ENCODE assay signal across 8 mouse cellular contexts in the genomic region with DNA sequence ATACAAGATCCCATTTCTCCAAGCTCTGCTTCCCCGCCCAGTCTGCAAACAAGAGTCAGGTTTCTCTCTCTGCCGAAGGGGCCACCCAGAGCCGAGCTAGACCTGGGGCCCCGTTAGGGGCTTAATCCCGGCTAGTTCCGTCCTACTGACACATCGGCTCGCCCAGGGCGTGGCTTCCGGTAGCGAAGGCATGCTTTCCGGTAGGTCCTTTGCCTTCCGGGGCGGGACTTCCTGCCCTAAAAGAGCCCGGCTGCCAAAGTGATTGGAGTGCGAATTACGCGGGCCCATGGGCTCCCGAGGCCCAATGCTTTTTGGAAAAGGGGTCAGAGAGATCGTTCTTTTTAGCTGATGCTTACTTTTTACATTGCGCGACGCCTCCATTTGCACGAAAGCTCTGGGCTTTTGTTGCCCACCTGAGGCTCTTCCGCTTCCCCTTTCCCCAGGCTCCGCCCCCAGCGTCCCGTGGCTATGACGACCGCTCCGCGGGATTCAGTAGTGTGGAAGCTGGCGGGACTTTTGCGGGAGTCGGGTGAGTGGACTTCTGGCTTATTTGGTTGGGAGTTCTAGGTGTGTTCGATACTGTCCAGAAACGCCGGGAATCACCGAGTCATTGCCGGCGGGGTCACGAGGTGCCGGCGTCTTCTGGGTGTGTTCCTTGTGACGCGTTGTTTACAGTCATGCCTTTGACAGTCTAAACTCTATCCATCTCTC. TPM values are rescaled to one million over a fixed set of nuclear protein-coding genes. Genes with fewer than 3 reads are reported as not detected.
DNase-seq lines count a peak whose midpoint lies in the region; ATAC-seq lines count a peak whose summit lies in the region.

A gene (plus strand): TSS at position 209 of the 711 bp plus-strand sequence.

- peak; percentile 97 for ATAC-seq in megakaryocyte progenitor cell, adult 5-6 weeks (replicated peaks; ENCODE audit: poor library complexity)

- DNase-seq in adipocyte (ENCODE audit: low spot score), result peak; percentile 98
- DNase-seq in embryo, embryonic 10 days (ENCODE audit: low spot score), result peak; percentile 98
- DNase-seq in gastrocnemius, postnatal 10 days, result peak; percentile 91
- peak; percentile 96 for DNase-seq in induced T-regulatory cell, adult 2 months (ENCODE audit: low read depth)
- peak; percentile 71 to 92 for DNase-seq in left cerebral cortex, adult 9 months (ENCODE audit: low spot score in 2 of 2)
- peak; percentile 88 for DNase-seq in right cerebral cortex, postnatal 14 days
- peak; percentile 90 to 93 for DNase-seq in urinary bladder, postnatal 36 days (ENCODE audit: low spot score in 2 of 2)

RNA-seq across cellular contexts. Expression of the gene that starts here (rescaled TPM):
- total RNA-seq in gastrocnemius, postnatal 10 days (2021), result 1 to 10 TPM; 7.5 to 8.9 TPM
- 7.9 and 9.6 TPM in 2 replicates for total RNA-seq in megakaryocyte progenitor cell, adult 5-6 weeks (2015)
- total RNA-seq in megakaryocyte progenitor cell, adult 5-6 weeks (2017), result 11.3 and 24.0 TPM in 2 replicates

Comparison
In these comparisons a context has a peak if more than half of its experiments do, and no peak if none do; other contexts are left out.
1. Peak in every context shown above with its lines: DNase-seq and ATAC-seq.